In genomic region chr9:84370260-84370659, GRCm38 (mm10) we compare ENCODE assay signal across 25 mouse cellular contexts.
"Had no signal": no experiment of that assay in that cellular context is flagged by ENCODE, and none has a peak within 500 bp of the region (broad histone marks: within the 10 kb centered on the region; RNA-seq: fewer than 3 reads in every experiment).

No protein-coding gene starts in this region.

- H3K9me3 ChIP-seq: heart, embryonic 10.5 days; heart, embryonic 12.5 days; intestine, embryonic 15.5 days; limb, embryonic 15.5 days; liver, embryonic 13.5 days had no signal

- H3K36me3 ChIP-seq: heart, embryonic 10.5 days; heart, embryonic 12.5 days; hindbrain, embryonic 10.5 days; hindbrain, embryonic 12.5 days; intestine, embryonic 15.5 days; limb, embryonic 13.5 days; limb, embryonic 15.5 days; liver, embryonic 13.5 days had no signal

- ATAC-seq: hindbrain, embryonic 16.5 days; inflammation-experienced regulatory T-cells, adult 6 months; intestine, embryonic 15.5 days; intestine, postnatal 0 days had no signal

- H3K9ac ChIP-seq: heart, embryonic 12.5 days; hindbrain, embryonic 12.5 days; hindbrain, embryonic 14.5 days; intestine, embryonic 15.5 days; limb, embryonic 13.5 days; limb, embryonic 15.5 days; liver, embryonic 13.5 days had no signal

- H3K4me3 ChIP-seq: heart, embryonic 10.5 days; heart, embryonic 12.5 days; hindbrain, embryonic 10.5 days; hindbrain, embryonic 12.5 days; intestine, embryonic 15.5 days; layer of hippocampus, adult 2 months; limb, embryonic 13.5 days; limb, embryonic 15.5 days; liver, embryonic 13.5 days had no signal

- H3K4me1 ChIP-seq: heart, embryonic 10.5 days; heart, embryonic 12.5 days; hindbrain, embryonic 10.5 days; hindbrain, embryonic 12.5 days; intestine, embryonic 15.5 days; limb, embryonic 13.5 days; liver, embryonic 13.5 days had no signal

- H3K4me2 ChIP-seq: heart, embryonic 12.5 days; hindbrain, embryonic 12.5 days; hindbrain, embryonic 14.5 days; intestine, embryonic 15.5 days; limb, embryonic 13.5 days; limb, embryonic 15.5 days; liver, embryonic 11.5 days; liver, embryonic 13.5 days had no signal

- DNase-seq: gastrocnemius, postnatal 14 days; gastrocnemius, postnatal 36 days; heart, adult 18-20 months; heart, postnatal 10 days; heart, postnatal 36 days; kidney, adult 18-20 months; kidney, adult 8-10 months; kidney, postnatal 10 days; kidney, postnatal 25 days; kidney, postnatal 4 days; left cerebral cortex, postnatal 4 days; liver, embryonic 13.5 days had no signal

- H3K27ac ChIP-seq: heart, embryonic 10.5 days; hindbrain, embryonic 10.5 days; hindbrain, embryonic 12.5 days; hindbrain, embryonic 14.5 days; intestine, embryonic 15.5 days; layer of hippocampus, adult 2 months; limb, embryonic 13.5 days; limb, embryonic 15.5 days; liver, embryonic 13.5 days had no signal

- H3K27me3 ChIP-seq: heart, embryonic 12.5 days; hindbrain, embryonic 12.5 days; intestine, embryonic 15.5 days; limb, embryonic 13.5 days; limb, embryonic 15.5 days; liver, embryonic 13.5 days had no signal
